Mouse (Mus musculus): ENCODE results near the gene Gm39566.

- no peak for TF ChIP-seq TAL1 (IDR thresholded peaks at IDR 0.05; ENCODE audit: low read length)
- no peak for TF ChIP-seq GATA1 (IDR thresholded peaks at IDR 0.05; ENCODE audit: low read length)
These were observed 10.5 kb downstream of the Gm39566 start for GRCm38 (mm10) chr11:69804652-69804940.

Measured in erythroblast, embryonic 14.5 days (primary cell).